Mouse (Mus musculus) liver, embryonic 13.5 days (tissue): ENCODE measurements around the gene Etv4. TPM values are rescaled to one million over a fixed set of nuclear protein-coding genes. Genes with fewer than 3 reads are reported as not detected.

Experiments
- ATAC-seq: fragments of 200-750 bp; cut with Nextera tagmentation; 2 replicates; pipeline ENCODE4 v1.8.0; 2017; ENCODE audit warnings: low read depth, mild to moderate bottlenecking, moderate number of reproducible peaks, moderate library complexity
- DNase-seq: peaks from one replicate; pipeline ENCODE4 v3.0.0; 2022
- H3K27ac ChIP-seq: fragments of 300-500 bp; sonication (generic); 2 replicates; pipeline ENCODE4 v1.5.1; 2015; ENCODE audit warnings: moderate library complexity, mild to moderate bottlenecking, inconsistent platforms
- H3K27me3 ChIP-seq: fragments of 300-500 bp; sonication (generic); 2 replicates; pipeline ENCODE4 v1.6.1; 2015; ENCODE audit warnings: mild to moderate bottlenecking, inconsistent platforms
- H3K36me3 ChIP-seq: fragments of 300-500 bp; sonication (generic); 2 replicates; pipeline ENCODE4 v1.6.1; 2015; ENCODE audit warnings: mild to moderate bottlenecking, inconsistent platforms
- H3K4me1 ChIP-seq: fragments of 300-500 bp; sonication (generic); replicated peaks from 2 replicates; pipeline ENCODE4 v1.6.1; 2015; ENCODE audit warnings: inconsistent platforms
- H3K4me2 ChIP-seq: fragments of 300-500 bp; sonication (generic); 2 replicates; pipeline ENCODE4 v1.6.1; 2015; ENCODE audit warnings: inconsistent platforms, mild to moderate bottlenecking, moderate library complexity
- H3K4me3 ChIP-seq: fragments of 300-500 bp; sonication (generic); replicated peaks from 2 replicates; pipeline ENCODE4 v1.5.1; 2015; ENCODE audit warnings: mild to moderate bottlenecking, inconsistent platforms
- H3K9ac ChIP-seq: fragments of 300-500 bp; sonication (generic); 2 replicates; pipeline ENCODE4 v1.6.1; 2015; ENCODE audit warnings: mild to moderate bottlenecking, inconsistent platforms
- H3K9me3 ChIP-seq: fragments of 300-500 bp; sonication (generic); replicated peaks from 2 replicates; pipeline ENCODE4 v1.6.1; 2016; ENCODE audit warnings: inconsistent platforms
- WGBS: fragments of 180-500 bp; shearing (Covaris S2); methylation state at CpG from one replicate; pipeline ENCODE4 v1.1.7; 2015; ENCODE audit not compliant: insufficient replicate concordance; 5-methylcytosine and 5-hydroxymethylcytosine counted together
- polyA plus RNA-seq: library from polyadenylated mRNA; unstranded; fragments of >200 nt; fragmentation: Nextera tagmentation; extraction: Ambion mirVana; gene quantifications from 2 replicates; pipeline ENCODE4 v1.2.1, GENCODE M21; 2015

Gene Etv4
- polyA plus RNA-seq, 1 experiment from 2014 or later: 0.40 TPM

DNA sequence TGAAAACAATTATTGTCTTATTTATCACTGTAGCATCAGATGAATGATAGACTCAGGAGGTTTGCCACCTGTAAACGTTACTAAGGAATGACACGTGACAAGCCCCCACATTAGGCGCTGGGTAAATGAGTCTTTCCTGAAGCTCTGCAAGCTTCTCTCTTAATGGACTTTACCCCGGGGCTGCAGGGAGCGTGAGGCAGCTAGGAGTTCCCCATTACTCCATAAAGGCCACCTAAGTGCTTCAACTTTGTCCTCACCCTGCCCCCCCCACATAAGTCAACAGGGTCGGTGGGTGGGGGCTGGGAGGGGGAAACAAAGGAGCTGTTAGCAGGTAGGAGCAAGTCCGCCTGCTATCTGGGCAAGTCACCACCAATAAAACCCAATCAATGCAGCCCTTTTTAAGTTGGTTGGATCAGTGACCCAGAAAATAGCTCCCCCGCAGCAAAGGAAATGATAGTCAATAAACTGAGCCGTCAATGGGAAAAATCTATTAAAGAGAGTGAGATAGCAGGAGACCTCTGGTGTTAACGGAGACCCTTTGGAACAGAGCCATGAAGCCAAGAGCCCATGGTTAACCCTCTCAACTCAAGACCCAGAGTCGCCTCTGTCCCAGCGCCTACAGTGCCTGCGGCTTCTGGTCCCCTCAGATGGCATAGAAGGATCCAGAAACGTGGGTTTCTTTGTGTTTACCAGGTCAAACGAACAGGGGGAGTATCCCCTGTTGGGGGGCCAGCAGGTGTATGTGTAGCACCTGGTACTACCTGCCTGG lies 24.1 kb upstream of the Etv4 start:
- ATAC-seq: no peak
- no peak overlapping the region for H3K27ac ChIP-seq
- WGBS: 33% methylated on average over 15 of the region's 15 CpGs
- no peaks in the 10 kb centered on the region for H3K9me3 ChIP-seq
- H3K36me3 ChIP-seq: no peaks in the 10 kb centered on the region
- H3K4me1 ChIP-seq: no peaks in the 10 kb centered on the region
- H3K4me2 ChIP-seq: no peak overlapping the region
- H3K4me3 ChIP-seq: no peak overlapping the region
- H3K9ac ChIP-seq: no peak overlapping the region
- no peak for DNase-seq
- peaks cover 29% of the 10 kb centered on the region for H3K27me3 ChIP-seq

DNA sequence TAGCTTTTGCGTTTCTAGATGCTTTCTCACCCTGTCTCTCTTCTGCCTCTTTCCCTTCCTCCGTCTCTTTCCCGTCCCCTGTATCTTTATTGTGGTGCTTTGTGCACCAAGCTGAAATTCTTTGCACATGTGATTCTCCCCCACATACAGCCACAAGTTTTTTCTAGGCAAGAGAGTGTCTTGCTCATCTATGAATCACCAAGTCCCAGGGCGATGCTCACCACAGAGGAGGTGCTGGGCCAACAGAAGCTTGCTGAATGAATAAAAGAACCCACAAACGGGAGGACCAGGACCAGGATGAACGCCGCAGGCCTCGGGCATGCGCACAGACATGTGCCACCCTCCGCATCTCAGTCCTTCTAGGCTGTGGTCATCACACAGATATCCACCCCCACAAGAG lies 22.1 kb upstream of the Etv4 start:
- Histone ChIP-seq H3K9me3 (no peaks in the 10 kb centered on the region), H3K36me3 (no peaks in the 10 kb centered on the region), H3K27ac (no peak overlapping the region), H3K4me1 (no peaks in the 10 kb centered on the region), H3K9ac (no peak overlapping the region), H3K4me3 (no peak overlapping the region), H3K4me2 (no peak overlapping the region), H3K27me3 (peaks cover 26% of the 10 kb centered on the region)
- DNase-seq: no peak
- no peak for ATAC-seq
- 76% methylated on average over 10 of the region's 10 CpGs for WGBS

DNA sequence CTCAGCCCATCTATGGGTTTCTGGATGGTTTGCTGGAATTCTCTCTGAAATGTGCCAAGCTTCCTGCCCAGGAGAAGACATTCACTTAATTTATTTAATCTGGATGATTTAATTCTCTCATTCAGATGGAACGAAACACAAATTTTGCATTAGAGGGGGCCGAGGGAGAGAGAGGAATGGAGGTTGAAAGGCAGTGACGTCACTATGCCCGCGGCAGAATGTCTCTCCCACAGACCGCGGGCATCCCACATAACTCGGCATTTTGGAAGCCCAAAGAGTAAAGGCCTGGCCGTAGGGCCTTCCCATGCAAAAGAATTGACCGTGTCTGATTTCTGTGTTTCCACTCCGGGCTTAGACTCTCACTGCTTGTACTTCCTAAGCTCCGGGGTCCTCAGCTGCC lies 21.6 kb upstream of the Etv4 start:
- no peak overlapping the region for H3K27ac ChIP-seq
- DNase-seq (no peak), ATAC-seq (no peak)
- H3K4me1 ChIP-seq: no peaks in the 10 kb centered on the region
- no peak overlapping the region for H3K4me2 ChIP-seq
- no peak overlapping the region for H3K4me3 ChIP-seq
- no peaks in the 10 kb centered on the region for H3K36me3 ChIP-seq
- no peak overlapping the region for H3K9ac ChIP-seq
- WGBS: 54% methylated on average over 12 of the region's 12 CpGs
- no peaks in the 10 kb centered on the region for H3K9me3 ChIP-seq
- H3K27me3 ChIP-seq: peaks cover 31% of the 10 kb centered on the region

DNA sequence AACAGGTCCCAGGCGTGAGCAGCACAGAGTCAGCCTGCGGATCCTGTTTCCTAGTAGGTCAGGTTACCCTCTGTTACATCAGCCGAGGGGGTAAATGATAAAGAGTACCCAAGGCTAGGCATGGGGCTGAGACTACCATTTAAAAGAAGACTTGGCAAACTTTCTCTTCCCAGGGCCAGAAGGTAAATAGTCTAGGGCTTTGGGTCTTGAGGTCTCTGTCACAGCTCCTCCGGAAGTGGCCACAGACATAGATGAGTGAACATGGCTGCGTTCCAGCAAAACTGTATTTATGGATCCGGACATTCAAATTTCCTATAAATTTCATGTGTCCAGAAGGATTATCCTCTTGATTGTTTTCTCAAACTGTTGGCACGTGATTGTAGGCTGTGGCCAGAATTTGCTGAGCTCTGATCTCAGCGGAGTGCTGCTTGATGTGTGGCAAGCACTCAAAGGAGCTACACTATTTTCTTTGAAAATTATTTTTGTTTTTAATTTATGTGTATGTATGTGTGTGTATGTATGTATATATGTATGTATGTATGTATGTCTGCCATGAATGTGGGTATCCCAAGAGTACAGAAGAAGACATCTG lies 20.0 kb upstream of the Etv4 start:
- Histone ChIP-seq H3K4me2 (no peak overlapping the region), H3K9ac (no peak overlapping the region), H3K4me3 (no peak overlapping the region), H3K4me1 (no peaks in the 10 kb centered on the region), H3K36me3 (no peaks in the 10 kb centered on the region), H3K27ac (no peak overlapping the region), H3K9me3 (no peaks in the 10 kb centered on the region), H3K27me3 (peaks cover 31% of the 10 kb centered on the region)
- WGBS: 68% methylated on average over 8 of the region's 8 CpGs
- no peak for DNase-seq
- no peak for ATAC-seq

DNA sequence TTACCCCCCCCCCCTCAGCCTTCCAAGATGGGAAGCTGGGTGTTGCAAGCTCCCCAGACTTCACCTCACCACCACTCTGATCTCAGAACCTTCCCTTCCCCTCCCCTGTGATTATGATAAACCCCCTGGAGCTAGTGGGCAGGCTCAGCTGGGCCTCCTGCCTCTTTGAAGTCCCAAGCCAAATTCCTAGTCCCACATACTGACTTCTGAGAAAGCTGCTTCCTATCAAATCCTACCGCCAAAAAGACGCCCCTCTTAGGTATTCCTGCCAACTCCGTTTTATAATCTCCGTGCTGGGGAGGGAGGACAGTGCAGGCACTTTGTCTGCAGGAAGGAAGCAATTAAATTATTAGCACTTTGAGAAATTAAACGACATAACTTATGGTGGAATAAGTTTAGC lies 16.2 kb upstream of the Etv4 start:
- Histone ChIP-seq H3K36me3 (no peaks in the 10 kb centered on the region), H3K4me1 (no peaks in the 10 kb centered on the region), H3K4me2 (no peak overlapping the region), H3K4me3 (no peak overlapping the region), H3K27ac (no peak overlapping the region), H3K9me3 (no peaks in the 10 kb centered on the region), H3K27me3 (peaks cover 12% of the 10 kb centered on the region; the same call in 1 of the 2 replicates), H3K9ac (no peak overlapping the region)
- 19% methylated on average over 5 of the region's 5 CpGs for WGBS
- no peak for ATAC-seq
- no peak for DNase-seq

DNA sequence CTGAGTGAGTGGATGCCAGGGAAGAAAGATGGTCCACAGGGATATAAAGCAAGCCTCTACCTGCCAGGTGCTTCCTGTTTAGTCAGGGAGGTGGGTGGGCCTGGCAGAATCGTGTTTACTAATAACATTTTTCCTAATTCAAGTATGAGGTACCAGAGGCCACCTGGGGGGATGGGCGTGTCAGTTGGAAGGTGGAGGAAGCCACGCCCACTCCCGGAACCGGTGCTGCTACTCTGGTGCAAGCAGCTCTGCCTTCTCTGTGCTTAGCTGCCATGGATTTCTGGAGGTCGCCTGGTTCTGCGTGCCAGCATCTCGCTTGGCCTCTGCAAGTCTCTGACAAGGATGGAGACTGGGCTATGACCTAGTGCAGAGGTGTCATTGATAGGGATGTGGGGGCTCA lies 12.9 kb upstream of the Etv4 start:
- Histone ChIP-seq H3K4me2 (no peak overlapping the region), H3K9ac (no peak overlapping the region), H3K9me3 (no peaks in the 10 kb centered on the region), H3K27me3 (peaks cover 11% of the 10 kb centered on the region; the same call in 1 of the 2 replicates), H3K36me3 (no peaks in the 10 kb centered on the region), H3K4me3 (no peak overlapping the region), H3K27ac (no peak overlapping the region), H3K4me1 (no peaks in the 10 kb centered on the region)
- no peak for DNase-seq
- WGBS: 30% methylated on average over 8 of the region's 8 CpGs
- ATAC-seq: no peak

DNA sequence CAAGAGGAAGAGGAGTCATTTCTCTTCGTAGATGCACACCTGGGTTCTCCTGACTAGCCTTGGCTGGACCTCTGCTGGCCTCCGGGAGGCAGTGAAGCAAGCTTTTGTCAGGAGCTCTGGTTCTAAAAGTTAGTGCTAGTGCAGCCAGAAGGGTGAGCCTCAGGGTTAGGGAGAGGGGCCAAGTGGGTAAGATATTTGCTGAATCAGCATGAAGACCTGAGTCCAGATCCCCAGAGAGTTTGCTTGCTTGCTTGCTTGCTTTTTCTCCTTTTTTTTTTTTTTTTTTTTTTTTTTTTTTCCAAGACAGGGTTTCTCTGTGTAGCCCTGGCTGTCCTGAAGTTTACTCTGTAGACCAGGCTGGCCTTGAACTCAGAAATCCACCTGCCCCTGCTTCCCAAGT lies 12.2 kb upstream of the Etv4 start:
- no peak for ATAC-seq
- H3K9ac ChIP-seq: no peak overlapping the region
- H3K4me1 ChIP-seq: no peaks in the 10 kb centered on the region
- no peak overlapping the region for H3K4me3 ChIP-seq
- no peaks in the 10 kb centered on the region for H3K9me3 ChIP-seq
- WGBS: 69% methylated on average over 2 of the region's 2 CpGs
- peaks cover 6% of the 10 kb centered on the region; the same call in 1 of the 2 replicates for H3K27me3 ChIP-seq
- DNase-seq: no peak
- no peak overlapping the region for H3K4me2 ChIP-seq
- H3K27ac ChIP-seq: no peak overlapping the region
- H3K36me3 ChIP-seq: no peaks in the 10 kb centered on the region

DNA sequence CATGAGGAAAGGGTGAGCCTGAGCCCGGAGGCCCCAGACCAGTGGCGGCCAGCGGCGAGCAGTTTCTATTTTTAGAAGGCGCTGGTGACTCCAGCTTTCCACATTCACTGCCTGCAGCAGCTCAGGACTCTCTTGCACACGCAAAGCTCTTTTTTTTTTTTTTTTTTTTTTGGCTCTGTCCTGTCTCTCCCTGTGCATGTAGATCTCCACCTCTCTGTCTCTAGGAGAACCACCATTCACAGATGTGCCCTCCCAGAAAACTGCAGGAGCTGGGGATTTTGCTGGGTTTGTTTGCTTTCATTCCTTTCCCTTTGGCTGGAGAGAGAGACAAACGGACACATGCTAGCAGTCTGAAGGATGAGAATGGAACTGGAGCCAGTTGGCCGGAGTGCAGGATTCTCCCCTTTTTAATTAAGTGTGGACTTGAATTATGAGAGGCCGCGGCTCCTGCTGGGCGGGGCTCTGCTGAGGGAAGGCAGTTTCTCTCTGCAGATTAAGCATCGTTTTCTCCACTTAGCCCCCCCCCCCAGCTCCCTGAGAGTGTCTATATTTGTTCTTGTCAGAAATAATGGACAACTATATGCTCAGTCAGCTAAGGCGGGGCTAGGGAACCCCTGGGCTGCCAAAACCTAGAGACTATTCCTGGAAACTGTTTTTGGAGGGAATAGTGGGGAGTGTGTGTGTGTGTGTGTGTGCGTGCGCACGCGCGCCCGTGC lies 5.8 kb upstream of the Etv4 start:
- Histone ChIP-seq H3K27ac (no peak overlapping the region), H3K4me1 (peaks cover 10% of the 10 kb centered on the region), H3K36me3 (no peaks in the 10 kb centered on the region), H3K4me2 (peak overlapping the region; percentile 21), H3K9ac (no peak overlapping the region), H3K9me3 (no peaks in the 10 kb centered on the region), H3K27me3 (peaks cover 29% of the 10 kb centered on the region), H3K4me3 (no peak overlapping the region)
- DNase-seq (no peak), ATAC-seq (no peak)
- WGBS: 36% methylated on average over 18 of the region's 19 CpGs

DNA sequence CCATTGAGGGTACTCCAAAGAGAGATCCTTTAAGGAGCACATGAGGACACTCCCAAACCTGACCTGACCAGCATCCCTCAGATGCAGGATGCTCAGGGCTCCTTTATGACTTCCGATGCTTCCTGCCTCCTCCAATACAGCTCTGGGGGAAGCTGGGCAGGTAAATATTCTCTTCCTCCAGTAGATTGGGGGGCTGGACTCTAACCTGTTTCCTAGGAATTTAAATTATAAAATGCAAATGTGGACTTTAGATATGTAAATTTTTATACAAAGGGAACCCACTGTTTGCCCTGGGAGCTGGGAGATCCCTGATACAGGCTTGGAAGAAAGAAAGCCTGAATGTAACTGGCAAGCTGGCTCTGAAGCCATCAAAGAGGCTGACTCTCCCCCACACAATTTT lies 2.3 kb upstream of the Etv4 start:
- Histone ChIP-seq H3K27me3 (peaks cover 64% of the 10 kb centered on the region), H3K4me1 (peaks cover 30% of the 10 kb centered on the region), H3K4me3 (no peak overlapping the region), H3K36me3 (no peaks in the 10 kb centered on the region), H3K4me2 (no peak overlapping the region), H3K9ac (no peak overlapping the region), H3K27ac (no peak overlapping the region), H3K9me3 (no peaks in the 10 kb centered on the region)
- 79% methylated on average over 1 of the region's 1 CpGs for WGBS
- ATAC-seq (no peak), DNase-seq (no peak)

DNA sequence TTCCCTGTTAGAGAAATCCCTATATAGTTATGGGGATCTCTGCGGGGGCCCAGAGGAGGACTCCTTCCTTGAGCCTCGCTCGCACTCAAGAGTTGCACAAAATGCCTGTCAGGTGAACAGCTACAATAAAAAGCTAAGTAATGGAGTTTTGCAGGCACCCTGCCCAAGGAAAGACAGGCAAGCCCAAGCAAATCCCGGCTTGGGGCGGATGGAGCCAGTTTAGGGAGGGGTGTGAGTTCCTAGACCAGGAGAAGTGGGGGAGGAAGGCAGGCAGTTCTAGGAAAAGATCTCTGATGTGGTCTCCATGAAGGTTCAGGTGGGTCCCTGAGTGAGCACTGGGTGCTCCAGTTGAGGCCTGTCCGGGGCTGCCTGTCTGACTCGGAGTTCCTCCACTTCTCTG lies 1.5 kb upstream of the Etv4 start:
- H3K4me1 ChIP-seq: peaks cover 30% of the 10 kb centered on the region
- DNase-seq (no peak), ATAC-seq (no peak)
- no peaks in the 10 kb centered on the region for H3K9me3 ChIP-seq
- H3K27ac ChIP-seq: no peak overlapping the region
- 50% methylated on average over 7 of the region's 7 CpGs for WGBS
- peaks cover 72% of the 10 kb centered on the region for H3K27me3 ChIP-seq
- H3K36me3 ChIP-seq: no peaks in the 10 kb centered on the region
- no peak overlapping the region for H3K4me3 ChIP-seq
- no peak overlapping the region for H3K4me2 ChIP-seq
- no peak overlapping the region for H3K9ac ChIP-seq

DNA sequence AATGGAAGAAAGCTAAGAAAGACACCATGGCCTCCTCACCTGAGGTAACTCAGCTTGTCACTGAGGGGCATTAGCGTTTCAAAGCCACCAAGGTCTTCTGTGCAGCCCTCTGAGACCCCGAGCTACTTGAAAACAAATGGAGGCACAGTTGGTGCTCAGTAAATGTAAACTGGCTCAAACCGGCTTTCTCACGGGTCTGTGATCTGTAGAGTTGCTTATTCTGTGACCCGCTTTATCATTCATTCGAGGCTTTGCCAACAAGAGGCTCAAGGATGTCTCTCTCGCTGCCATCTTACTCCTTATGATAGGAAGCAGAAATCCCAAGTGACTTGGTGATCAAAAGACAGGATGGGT lies 658 bp upstream of the Etv4 start:
- Histone ChIP-seq H3K9ac (no peak overlapping the region), H3K27me3 (peaks cover 77% of the 10 kb centered on the region), H3K27ac (no peak overlapping the region), H3K9me3 (no peaks in the 10 kb centered on the region), H3K4me1 (peaks cover 26% of the 10 kb centered on the region), H3K4me2 (peak overlapping the region; percentile 77), H3K4me3 (peak overlapping the region; percentile 57), H3K36me3 (no peaks in the 10 kb centered on the region)
- WGBS: 8% methylated on average over 7 of the region's 7 CpGs
- ATAC-seq (no peak), DNase-seq (no peak)
